Mouse (Mus musculus): Measurements from ENCODE around the gene Mpp3. TPM values are rescaled to one million over a fixed set of nuclear protein-coding genes. Genes with fewer than 3 reads are reported as not detected.

Gene Mpp3
- polyA plus RNA-seq, 2 experiments from 2014 or later: 0.42 TPM; not detected in 1

GRCm38 (mm10) chr11:101974181-101974580 lies 54.1 kb downstream of the Mpp3 start:
- ATAC-seq: no peak

- ATAC-seq: no peak
Observed at GRCm38 (mm10) chr11:101973496-101973895, 54.8 kb downstream of the Mpp3 start.

GRCm38 (mm10) chr11:101972651-101973050 lies 55.6 kb downstream of the Mpp3 start:
- no peak for ATAC-seq

- ATAC-seq: no peak
Observed at GRCm38 (mm10) chr11:101972097-101972496, 56.2 kb downstream of the Mpp3 start.

- ATAC-seq: no peak
Observed at GRCm38 (mm10) chr11:101971410-101971809, 56.9 kb downstream of the Mpp3 start.

- ATAC-seq: no peak
Observed at GRCm38 (mm10) chr11:101969835-101970234, 58.4 kb downstream of the Mpp3 start.

- no peak for ATAC-seq
Observed at GRCm38 (mm10) chr11:101968791-101969190, 59.5 kb downstream of the Mpp3 start.

- no peak for ATAC-seq
Observed at GRCm38 (mm10) chr11:101968311-101968710, 60.0 kb downstream of the Mpp3 start.

- no peak for ATAC-seq
Observed at GRCm38 (mm10) chr11:101966965-101967614, 61.2 kb downstream of the Mpp3 start, which contains the start of gene Sost. Gene Sost, minus strand, starts transcription at chr11:101967015.

- ATAC-seq: no peak
Observed at GRCm38 (mm10) chr11:101965553-101965952, 62.7 kb downstream of the Mpp3 start.

GRCm38 (mm10) chr11:101964647-101965046 lies 63.6 kb downstream of the Mpp3 start:
- ATAC-seq: no peak

GRCm38 (mm10) chr11:101963473-101964291 lies 64.6 kb downstream of the Mpp3 start:
- ATAC-seq: no peak

- ATAC-seq: no peak
Observed at GRCm38 (mm10) chr11:101963043-101963442, 65.2 kb downstream of the Mpp3 start.

GRCm38 (mm10) chr11:101957476-101957875 lies 70.8 kb downstream of the Mpp3 start:
- ATAC-seq: no peak

GRCm38 (mm10) chr11:101953441-101953840 lies 74.8 kb downstream of the Mpp3 start:
- no peak for ATAC-seq

GRCm38 (mm10) chr11:101952541-101953341 lies 75.5 kb downstream of the Mpp3 start:
- no peak for ATAC-seq

- no peak for ATAC-seq
Observed at GRCm38 (mm10) chr11:101950021-101950420, 78.2 kb downstream of the Mpp3 start.

Other genes with a start within 250 kb of the Mpp3 start
- gene Etv4, start 243.1 kb downstream of the Mpp3 start, polyA plus RNA-seq (2017; shearing (Covaris generic)): not detected
- gene Meox1, start 134.1 kb downstream of the Mpp3 start, polyA plus RNA-seq (2017; shearing (Covaris generic)): not detected
- gene Sost, start 61.4 kb downstream of the Mpp3 start, polyA plus RNA-seq (2017; shearing (Covaris generic)): not detected
- gene Cfap97d1, start 44.2 kb downstream of the Mpp3 start, polyA plus RNA-seq (2017; shearing (Covaris generic)): not detected
- 1 to 10 TPM; 1.6 to 1.7 TPM for gene Dusp3, start 41.4 kb downstream of the Mpp3 start, polyA plus RNA-seq (2017; shearing (Covaris generic))
- gene Cd300lg, start 13.0 kb upstream of the Mpp3 start, polyA plus RNA-seq (2017; shearing (Covaris generic)): not detected
- gene Mpp2, start 60.1 kb upstream of the Mpp3 start, polyA plus RNA-seq (2017; shearing (Covaris generic)): 1 to 10 TPM; 1.3 to 3.6 TPM
- gene Ppy, start 72.9 kb upstream of the Mpp3 start, polyA plus RNA-seq (2017; shearing (Covaris generic)): not detected
- gene Pyy, start 79.4 kb upstream of the Mpp3 start, polyA plus RNA-seq (2017; shearing (Covaris generic)): not detected
- not detected for gene Nags, start 117.1 kb upstream of the Mpp3 start, polyA plus RNA-seq (2017; shearing (Covaris generic))
- 10 to 100 TPM; 10.8 to 19.6 TPM for gene Tmem101, start 127.9 kb upstream of the Mpp3 start, polyA plus RNA-seq (2017; shearing (Covaris generic))
- gene Lsm12, start 156.8 kb upstream of the Mpp3 start, polyA plus RNA-seq (2017; shearing (Covaris generic)): 10 to 100 TPM; 33.4 to 69.4 TPM
- 10 to 100 TPM; 29.1 to 53.9 TPM for gene G6pc3, start 161.2 kb upstream of the Mpp3 start, polyA plus RNA-seq (2017; shearing (Covaris generic))
- gene Hdac5, start 201.7 kb upstream of the Mpp3 start, polyA plus RNA-seq (2017; shearing (Covaris generic)): 10 to 100 TPM in 1 of 2 experiments, 1 to 10 TPM in 1; 6.5 to 12.3 TPM
- 1 to 10 TPM in 1 of 2 experiments, under 1 TPM in 1; 0.40 to 1.8 TPM for gene BC030867, start 220.4 kb upstream of the Mpp3 start, polyA plus RNA-seq (2017; shearing (Covaris generic))
- gene Asb16, start 240.3 kb upstream of the Mpp3 start, polyA plus RNA-seq (2017; shearing (Covaris generic)): not detected